Mouse (Mus musculus): ENCODE data around the gene Clcn3. TPM values are rescaled to one million over a fixed set of nuclear protein-coding genes. Genes with fewer than 3 reads are reported as not detected.

The Clcn3 gene
- total and polyA plus RNA-seq, 3 experiments, result 21.9 to 37.3 (median 29.2) TPM

GRCm38 (mm10) chr8:60956847-60957246, 26.3 kb downstream of the Clcn3 start:
- no peaks in the 10 kb centered on the region for H3K27me3 ChIP-seq (replicated peaks)
- H3K9me3 ChIP-seq (replicated peaks; ENCODE audit: low read length), result no peaks in the 10 kb centered on the region
- H3K4me1 ChIP-seq (ENCODE audit: control insufficient read depth in 1 of 2, insufficient read depth in 2 of 2), result peaks cover 4 to 40% of the 10 kb centered on the region in 2 experiments; a peak in 3 of 4 replicates
- H3K27ac ChIP-seq (ENCODE audit: insufficient read depth, low read depth), result peak overlapping the region; percentile 85
- H3K79me2 ChIP-seq (replicated peaks; ENCODE audit: control insufficient read depth, extremely low read depth, insufficient read depth, poor library complexity, severe bottlenecking), result peaks cover 44% of the 10 kb centered on the region
- peak; percentile 84 for DNase-seq (ENCODE audit: extremely low read depth)
- H3K4me3 ChIP-seq (replicated peaks in 1 of 3; ENCODE audit: low read depth in 2 of 3, low read length in 2 of 3, poor library complexity in 1 of 3), result peak overlapping the region in 1 of 3 experiments; percentile 21
- in situ Hi-C loops (cut with MboI; ENCODE audit: low pct_ligation_motif_present, low pct_unique_long_range_greater_than_20kb, low sequenced_read_pairs) (no loop called here), dilution Hi-C loops (cut with MboI; ENCODE audit: extremely low pct_ligation_motif_present, extremely low pct_unique_long_range_greater_than_20kb, low sequenced_read_pairs) (no loop called here)
- TF ChIP-seq HCFC1 (IDR thresholded peaks at IDR 0.05; ENCODE audit: low read depth, low read length) (no peak), SIN3A (IDR thresholded peaks at IDR 0.05; ENCODE audit: low read length) (0 out of 2 replicates have a peak, but pooled peaks have one; percentile 5), MXI1 (IDR thresholded peaks at IDR 0.05; ENCODE audit: low read depth, low read length) (peak; percentile 20; the same call in 1 of the 2 replicates), KAT2A (IDR thresholded peaks at IDR 0.05; ENCODE audit: insufficient replicate concordance, low read length) (no peak), CHD2 (IDR thresholded peaks at IDR 0.05; ENCODE audit: low read length) (no peak), JUND (conservative IDR thresholded peaks at IDR 0.05; ENCODE audit: low read depth, low read length) (no peak), MAX (IDR thresholded peaks at IDR 0.05; ENCODE audit: low read length) (no peak), MYC (IDR thresholded peaks at IDR 0.05; ENCODE audit: low read depth, low read length) (peak; percentile 80; the same call in 1 of the 2 replicates), TBP (conservative IDR thresholded peaks at IDR 0.05; ENCODE audit: low read depth, low read length) (0 out of 2 replicates have a peak, but pooled peaks have one; percentile 29), IRF4 (IDR thresholded peaks at IDR 0.05; ENCODE audit: low read depth, low read length) (peak; percentile 84), BHLHE40 (IDR thresholded peaks at IDR 0.05; ENCODE audit: low read depth, low read length) (peak; percentile 59), MEF2A (IDR thresholded peaks at IDR 0.05; ENCODE audit: borderline replicate concordance, low read depth, low read length) (peak; percentile 67), EP300 (IDR thresholded peaks at IDR 0.05; ENCODE audit: low read length) (peak; percentile 78), USF2 (conservative IDR thresholded peaks at IDR 0.05; ENCODE audit: low read depth, low read length) (no peak), ETS1 (conservative IDR thresholded peaks at IDR 0.05; ENCODE audit: low read depth, low read length) (peak; percentile 54), CHD1 (IDR thresholded peaks at IDR 0.05; ENCODE audit: low read depth, low read length) (no peak)
- no peak overlapping the region; the same call in none of the 2 replicates for H3K9ac ChIP-seq (ENCODE audit: insufficient read depth, low read depth)
- peak overlapping the region; percentile 69 for H3K4me2 ChIP-seq (ENCODE audit: insufficient read depth, low read depth, poor library complexity, severe bottlenecking)
- H3K36me3 ChIP-seq (replicated peaks in 1 of 2; ENCODE audit: control insufficient read depth in 1 of 2, insufficient read depth in 1 of 2, low read length in 1 of 2), result no peaks in the 10 kb centered on the region

- Histone ChIP-seq H3K9ac (ENCODE audit: insufficient read depth, low read depth) (peak overlapping the region; percentile 52), H3K4me3 (replicated peaks in 1 of 3; ENCODE audit: low read depth in 2 of 3, low read length in 2 of 3, poor library complexity in 1 of 3) (peak overlapping the region; percentile 53 to 76 (median 70)), H3K36me3 (replicated peaks in 1 of 2; ENCODE audit: control insufficient read depth in 1 of 2, insufficient read depth in 1 of 2, low read length in 1 of 2) (peaks cover 0 to 3% of the 10 kb centered on the region in 2 experiments), H3K27ac (ENCODE audit: insufficient read depth, low read depth) (peak overlapping the region; percentile 89), H3K9me3 (replicated peaks; ENCODE audit: low read length) (no peaks in the 10 kb centered on the region), H3K79me2 (replicated peaks; ENCODE audit: control insufficient read depth, extremely low read depth, insufficient read depth, poor library complexity, severe bottlenecking) (peaks cover 43% of the 10 kb centered on the region), H3K27me3 (replicated peaks) (no peaks in the 10 kb centered on the region), H3K4me2 (ENCODE audit: insufficient read depth, low read depth, poor library complexity, severe bottlenecking) (peak overlapping the region; percentile 67; the same call in 1 of the 2 replicates), H3K4me1 (ENCODE audit: control insufficient read depth in 1 of 2, insufficient read depth in 2 of 2) (peaks cover 6 to 58% of the 10 kb centered on the region in 2 experiments)
- peak; percentile 93 for DNase-seq (ENCODE audit: extremely low read depth)
- dilution Hi-C loops (cut with MboI; ENCODE audit: extremely low pct_ligation_motif_present, extremely low pct_unique_long_range_greater_than_20kb, low sequenced_read_pairs), result no loop called here
- in situ Hi-C loops (cut with MboI; ENCODE audit: low pct_ligation_motif_present, low pct_unique_long_range_greater_than_20kb, low sequenced_read_pairs), result no loop called here
- no peak for TF ChIP-seq ZMIZ1 (IDR thresholded peaks at IDR 0.05; ENCODE audit: low read depth, low read length)
- TF ChIP-seq GABPA (IDR thresholded peaks at IDR 0.05; ENCODE audit: insufficient replicate concordance, low read depth, low read length), result no peak
- TF ChIP-seq PAX5 (IDR thresholded peaks at IDR 0.05; ENCODE audit: low read length), result no peak
- peak; percentile 57; the same call in 1 of the 2 replicates for TF ChIP-seq MAFK (IDR thresholded peaks at IDR 0.05; ENCODE audit: insufficient replicate concordance, low read length)
- TF ChIP-seq E2F4 (IDR thresholded peaks at IDR 0.05; ENCODE audit: insufficient replicate concordance, low read depth, low read length), result no peak
- TF ChIP-seq ZC3H11A (IDR thresholded peaks at IDR 0.05; ENCODE audit: low read depth, low read length), result no peak
- TF ChIP-seq USF2 (conservative IDR thresholded peaks at IDR 0.05; ENCODE audit: low read depth, low read length), result no peak
- 0 out of 2 replicates have a peak, but pooled peaks have one; percentile 16 for TF ChIP-seq POLR2A (IDR thresholded peaks at IDR 0.05; ENCODE audit: low read depth, low read length)
- TF ChIP-seq HCFC1 (IDR thresholded peaks at IDR 0.05; ENCODE audit: low read depth, low read length), result no peak; the same call in 1 of the 2 replicates
- no peak for TF ChIP-seq KAT2A (IDR thresholded peaks at IDR 0.05; ENCODE audit: insufficient replicate concordance, low read length)
- peak; percentile 71; the same call in 1 of the 2 replicates for TF ChIP-seq SIN3A (IDR thresholded peaks at IDR 0.05; ENCODE audit: low read length)
- peak; percentile 83 for TF ChIP-seq JUND (conservative IDR thresholded peaks at IDR 0.05; ENCODE audit: low read depth, low read length)
- TF ChIP-seq SMC3 (IDR thresholded peaks at IDR 0.05; ENCODE audit: low read depth, low read length), result no peak
- no peak for TF ChIP-seq ELF1 (IDR thresholded peaks at IDR 0.05; ENCODE audit: low read depth, low read length)
- TF ChIP-seq USF1 (IDR thresholded peaks at IDR 0.05; ENCODE audit: low read depth, low read length), result no peak
- no peak for TF ChIP-seq POLR2AphosphoS2 (IDR thresholded peaks at IDR 0.05; ENCODE audit: low read depth, low read length)
- TF ChIP-seq RAD21 (IDR thresholded peaks at IDR 0.05; ENCODE audit: low read depth, low read length), result no peak; the same call in 1 of the 2 replicates
- no peak for TF ChIP-seq MXI1 (IDR thresholded peaks at IDR 0.05; ENCODE audit: low read depth, low read length)
- TF ChIP-seq BHLHE40 (IDR thresholded peaks at IDR 0.05; ENCODE audit: low read depth, low read length), result 0 out of 2 replicates have a peak, but pooled peaks have one; percentile 5
- TF ChIP-seq NRF1 (IDR thresholded peaks at IDR 0.05; ENCODE audit: low read depth, low read length), result no peak
Measured at GRCm38 (mm10) chr8:60954281-60955014, 28.7 kb downstream of the Clcn3 start.

Measured in CH12.LX (cell line).